Mouse (Mus musculus): ENCODE data around the gene Mef2a. TPM values are rescaled to one million over a fixed set of nuclear protein-coding genes. Genes with fewer than 3 reads are reported as not detected.
"Not testable (repeated sequence)": the region's sequence is repeated elsewhere in the genome, so short reads cannot be mapped to it uniquely, and the experiment has no call there.

Mef2a gene
- polyA plus RNA-seq, 1 experiment from 2014 or later: 37.6 TPM

DNA sequence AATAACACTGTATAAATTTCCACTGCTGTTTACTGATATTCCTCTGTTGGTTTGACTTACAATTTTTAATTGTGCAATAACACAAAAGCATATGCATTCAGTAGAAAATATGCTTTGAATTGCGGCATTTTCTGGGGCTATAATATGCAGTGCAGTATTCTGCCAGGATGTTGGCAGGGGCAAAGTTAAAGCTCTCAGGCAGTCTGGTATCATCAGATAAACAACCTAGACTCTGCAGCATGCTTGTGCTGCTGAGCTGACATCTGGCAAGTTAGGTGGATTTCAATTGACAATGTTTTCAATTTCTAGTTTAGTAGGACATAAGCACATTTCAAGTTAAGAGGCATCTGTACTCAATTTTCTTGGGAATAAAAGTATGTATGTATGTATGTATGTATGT lies 81.3 kb downstream of the Mef2a start:
- 89% methylated on average over 1 of the region's 1 CpGs for WGBS
- Histone ChIP-seq H3K4me1 (ENCODE audit: insufficient read depth, low read length) (no peaks in the 10 kb centered on the region), H3K9me3 (ENCODE audit: low read length) (no peaks in the 10 kb centered on the region), H3K27ac (ENCODE audit: low read length) (no peak overlapping the region), H3K4me3 (ENCODE audit: low read length) (no peak overlapping the region), H3K36me3 (ENCODE audit: insufficient read depth, low read length) (0 out of 2 replicates have a peak, but pooled peaks cover 4% of the 10 kb centered on the region), H3K9ac (replicated peaks; ENCODE audit: low read length) (no peak overlapping the region), H3K4me2 (replicated peaks; ENCODE audit: low read depth, low read length) (no peak overlapping the region), H3K27me3 (ENCODE audit: insufficient read depth, low read length) (no peaks in the 10 kb centered on the region)
- ATAC-seq (ENCODE audit: low FRiP score, low TSS enrichment): no peak

DNA sequence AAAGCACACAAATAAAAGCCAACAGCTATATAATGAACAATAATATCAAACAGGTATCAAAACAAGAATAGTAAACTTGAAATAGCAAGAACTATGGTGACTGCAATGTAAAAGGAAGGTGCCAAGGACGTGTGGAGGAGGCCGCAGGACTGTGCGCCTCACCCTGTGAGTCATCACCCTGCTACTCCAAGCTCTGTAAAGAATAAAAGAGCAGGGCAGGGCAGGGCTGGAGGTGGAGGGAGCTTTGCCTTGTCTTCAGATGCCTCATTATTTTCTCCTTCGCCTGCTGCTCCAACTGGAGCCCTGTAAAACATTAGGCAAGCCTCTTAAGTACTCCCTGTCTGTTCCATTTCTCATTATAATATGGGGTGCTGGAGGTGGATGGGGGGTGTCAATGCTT lies 85.2 kb downstream of the Mef2a start:
- H3K27me3 ChIP-seq (ENCODE audit: insufficient read depth, low read length): no peaks in the 10 kb centered on the region
- no peak overlapping the region for H3K27ac ChIP-seq (ENCODE audit: low read length)
- no peak overlapping the region for H3K9ac ChIP-seq (replicated peaks; ENCODE audit: low read length)
- ATAC-seq (ENCODE audit: low FRiP score, low TSS enrichment): no peak
- H3K4me1 ChIP-seq (ENCODE audit: insufficient read depth, low read length): no peaks in the 10 kb centered on the region
- 79% methylated on average over 4 of the region's 4 CpGs for WGBS
- H3K4me2 ChIP-seq (replicated peaks; ENCODE audit: low read depth, low read length): no peak overlapping the region
- H3K9me3 ChIP-seq (ENCODE audit: low read length): no peaks in the 10 kb centered on the region
- 0 out of 2 replicates have a peak, but pooled peaks cover 4% of the 10 kb centered on the region for H3K36me3 ChIP-seq (ENCODE audit: insufficient read depth, low read length)
- H3K4me3 ChIP-seq (ENCODE audit: low read length): no peak overlapping the region

DNA sequence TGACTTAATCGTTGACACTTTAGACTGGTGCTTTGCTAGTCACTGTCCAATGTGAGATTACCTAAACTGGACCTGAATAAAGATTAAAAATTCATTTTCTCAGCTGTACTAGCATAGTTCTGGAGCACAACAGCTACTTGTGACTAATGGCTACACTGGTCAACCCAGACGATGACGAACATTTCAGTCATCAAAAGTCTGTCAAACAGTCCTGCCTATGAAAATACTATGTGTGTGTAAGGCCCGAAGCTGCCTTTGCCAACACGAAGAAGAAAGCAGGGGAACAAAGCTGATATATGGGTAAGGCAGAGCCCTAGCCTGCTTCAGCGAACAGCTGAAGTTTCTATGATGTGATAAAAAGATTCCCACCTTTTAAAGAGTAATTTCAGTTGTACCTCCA lies 89.1 kb downstream of the Mef2a start:
- 0 out of 2 replicates have a peak, but pooled peaks cover 4% of the 10 kb centered on the region for H3K36me3 ChIP-seq (ENCODE audit: insufficient read depth, low read length)
- 93% methylated on average over 6 of the region's 6 CpGs for whole genome bisulfite sequencing

DNA sequence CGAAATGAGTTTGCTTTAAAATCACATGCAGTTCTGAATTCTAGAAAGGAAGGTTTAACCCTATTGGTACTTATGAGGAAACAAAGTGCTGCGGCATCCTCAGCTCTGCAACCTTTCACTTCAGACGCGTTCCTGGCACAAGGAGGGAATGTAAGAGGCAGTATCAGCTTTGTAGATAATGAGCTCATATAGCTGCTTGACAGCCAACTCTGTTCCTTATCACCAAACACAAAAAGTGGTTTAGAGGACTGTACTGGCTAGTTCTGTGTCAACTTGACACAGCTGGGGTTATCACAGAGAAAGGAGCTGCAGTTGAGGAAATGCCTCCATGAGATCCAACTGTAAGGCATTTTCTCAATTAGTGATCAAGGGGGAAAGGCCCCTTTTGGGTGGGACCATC lies 102.2 kb downstream of the Mef2a start:
- H3K27me3 ChIP-seq (ENCODE audit: insufficient read depth, low read length); H3K9ac ChIP-seq (replicated peaks; ENCODE audit: low read length); H3K9me3 ChIP-seq (ENCODE audit: low read length); H3K4me3 ChIP-seq (ENCODE audit: low read length); H3K4me1 ChIP-seq (ENCODE audit: insufficient read depth, low read length); H3K27ac ChIP-seq (ENCODE audit: low read length); H3K36me3 ChIP-seq (ENCODE audit: insufficient read depth, low read length); H3K4me2 ChIP-seq (replicated peaks; ENCODE audit: low read depth, low read length); ATAC-seq (ENCODE audit: low FRiP score, low TSS enrichment): not testable (repeated sequence)
- WGBS: 88% methylated on average over 4 of the region's 4 CpGs

More for the DNA sequence above, 89.1 kb downstream of the Mef2a start:
- Histone ChIP-seq H3K9ac (replicated peaks; ENCODE audit: low read length) (no peak overlapping the region), H3K4me1 (ENCODE audit: insufficient read depth, low read length) (no peaks in the 10 kb centered on the region), H3K9me3 (ENCODE audit: low read length) (no peaks in the 10 kb centered on the region), H3K4me3 (ENCODE audit: low read length) (no peak overlapping the region), H3K27ac (ENCODE audit: low read length) (no peak overlapping the region), H3K4me2 (replicated peaks; ENCODE audit: low read depth, low read length) (no peak overlapping the region), H3K27me3 (ENCODE audit: insufficient read depth, low read length) (no peaks in the 10 kb centered on the region)
- ATAC-seq (ENCODE audit: low FRiP score, low TSS enrichment): no peak

DNA sequence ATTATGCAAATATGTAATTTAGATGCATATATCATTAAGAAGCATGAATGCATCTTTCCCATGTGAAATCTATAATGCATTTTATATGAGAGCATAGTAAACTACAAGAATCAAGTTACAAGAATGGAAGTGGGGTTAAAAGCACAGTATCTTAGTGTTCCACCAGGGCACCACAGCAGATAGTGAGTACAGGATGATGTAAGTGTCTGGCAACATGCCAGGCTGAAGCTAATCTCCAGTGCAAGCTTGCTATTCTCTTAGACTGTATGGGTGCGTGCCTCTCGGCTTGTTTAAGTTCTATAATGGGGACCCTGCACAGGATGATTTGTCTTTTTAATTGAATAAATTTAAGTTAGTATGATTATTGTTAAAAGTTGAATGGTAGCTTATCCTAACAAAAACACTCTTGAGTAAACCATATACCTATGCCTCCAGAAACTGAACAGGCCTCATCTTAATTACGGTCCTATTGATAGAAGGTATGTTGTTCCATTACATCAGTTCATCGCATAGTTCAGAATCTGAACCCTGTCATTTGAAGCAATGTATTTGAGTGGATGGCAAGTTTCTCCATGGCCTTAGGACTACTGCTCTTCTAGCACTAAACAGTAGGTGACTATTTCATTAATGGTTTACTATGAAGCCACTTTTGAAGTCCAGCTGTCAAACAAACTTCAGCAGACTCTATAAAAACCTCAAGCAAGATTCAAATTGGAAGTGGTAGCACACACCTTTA lies 112.7 kb downstream of the Mef2a start:
- no peak overlapping the region for H3K4me2 ChIP-seq (replicated peaks; ENCODE audit: low read depth, low read length)
- H3K36me3 ChIP-seq (ENCODE audit: insufficient read depth, low read length): peaks cover 15% of the 10 kb centered on the region
- H3K9me3 ChIP-seq (ENCODE audit: low read length): no peaks in the 10 kb centered on the region
- 89% methylated on average over 4 of the region's 4 CpGs for WGBS
- no peak overlapping the region for H3K9ac ChIP-seq (replicated peaks; ENCODE audit: low read length)
- no peak overlapping the region for H3K27ac ChIP-seq (ENCODE audit: low read length)
- peak; percentile 61; the same call in 1 of the 2 replicates for ATAC-seq (ENCODE audit: low FRiP score, low TSS enrichment)
- H3K4me1 ChIP-seq (ENCODE audit: insufficient read depth, low read length): 0 out of 2 replicates have a peak, but pooled peaks cover 2% of the 10 kb centered on the region
- H3K27me3 ChIP-seq (ENCODE audit: insufficient read depth, low read length): no peaks in the 10 kb centered on the region
- no peak overlapping the region for H3K4me3 ChIP-seq (ENCODE audit: low read length)

DNA sequence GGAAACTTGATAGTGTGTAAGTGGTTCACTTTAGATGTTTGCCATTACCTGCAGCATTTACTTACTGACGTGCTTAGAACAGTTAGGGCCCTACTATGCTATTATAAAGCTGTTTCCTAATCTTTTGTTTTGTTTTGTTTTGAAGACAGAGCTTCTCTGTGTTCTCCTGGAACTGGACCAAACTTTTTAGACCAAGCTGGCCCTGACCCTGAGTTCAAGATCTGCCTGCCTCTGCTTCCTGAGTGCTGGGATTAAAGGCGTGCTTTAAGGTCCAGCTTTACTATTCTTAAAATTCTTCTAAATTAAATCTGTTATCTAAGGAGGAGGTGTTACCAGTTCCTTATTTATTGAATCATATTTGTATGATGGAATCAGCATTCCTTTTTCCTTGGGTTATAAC lies 126.6 kb downstream of the Mef2a start:
- no peak overlapping the region for H3K9ac ChIP-seq (replicated peaks; ENCODE audit: low read length)
- H3K4me2 ChIP-seq (replicated peaks; ENCODE audit: low read depth, low read length): no peak overlapping the region
- H3K9me3 ChIP-seq (ENCODE audit: low read length): no peaks in the 10 kb centered on the region
- no peak overlapping the region for H3K4me3 ChIP-seq (ENCODE audit: low read length)
- H3K27ac ChIP-seq (ENCODE audit: low read length): no peak overlapping the region
- no peak for ATAC-seq (ENCODE audit: low FRiP score, low TSS enrichment)
- H3K27me3 ChIP-seq (ENCODE audit: insufficient read depth, low read length): no peaks in the 10 kb centered on the region
- H3K4me1 ChIP-seq (ENCODE audit: insufficient read depth, low read length): no peaks in the 10 kb centered on the region
- WGBS: 80% methylated on average over 2 of the region's 2 CpGs
- peaks cover 3% of the 10 kb centered on the region; the same call in 1 of the 2 replicates for H3K36me3 ChIP-seq (ENCODE audit: insufficient read depth, low read length)

DNA sequence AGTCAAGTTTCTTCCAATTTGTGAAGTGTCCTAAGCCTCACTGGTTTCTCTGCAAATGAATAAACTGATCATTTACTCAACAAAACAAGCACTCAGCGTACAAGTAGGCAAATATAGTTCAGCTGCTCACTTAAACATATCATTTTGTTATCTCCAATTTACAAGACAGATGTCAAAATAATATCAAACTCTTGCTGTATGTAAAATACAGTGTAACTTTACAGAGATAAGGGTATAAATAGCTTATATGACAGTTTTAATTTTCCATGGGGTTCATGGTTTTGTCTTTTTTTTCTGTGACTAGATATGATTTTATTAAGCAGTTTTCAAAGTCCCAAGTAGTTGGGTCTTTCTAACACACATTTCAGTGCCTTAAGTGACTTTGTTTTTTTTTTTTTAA lies 127.4 kb downstream of the Mef2a start:
- Histone ChIP-seq H3K9ac (replicated peaks; ENCODE audit: low read length) (no peak overlapping the region), H3K4me3 (ENCODE audit: low read length) (no peak overlapping the region), H3K27me3 (ENCODE audit: insufficient read depth, low read length) (no peaks in the 10 kb centered on the region), H3K4me1 (ENCODE audit: insufficient read depth, low read length) (no peaks in the 10 kb centered on the region), H3K4me2 (replicated peaks; ENCODE audit: low read depth, low read length) (no peak overlapping the region), H3K27ac (ENCODE audit: low read length) (no peak overlapping the region), H3K9me3 (ENCODE audit: low read length) (no peaks in the 10 kb centered on the region), H3K36me3 (ENCODE audit: insufficient read depth, low read length) (peaks cover 3% of the 10 kb centered on the region; the same call in 1 of the 2 replicates)
- 78% methylated on average over 1 of the region's 1 CpGs for WGBS
- no peak for ATAC-seq (ENCODE audit: low FRiP score, low TSS enrichment)

DNA sequence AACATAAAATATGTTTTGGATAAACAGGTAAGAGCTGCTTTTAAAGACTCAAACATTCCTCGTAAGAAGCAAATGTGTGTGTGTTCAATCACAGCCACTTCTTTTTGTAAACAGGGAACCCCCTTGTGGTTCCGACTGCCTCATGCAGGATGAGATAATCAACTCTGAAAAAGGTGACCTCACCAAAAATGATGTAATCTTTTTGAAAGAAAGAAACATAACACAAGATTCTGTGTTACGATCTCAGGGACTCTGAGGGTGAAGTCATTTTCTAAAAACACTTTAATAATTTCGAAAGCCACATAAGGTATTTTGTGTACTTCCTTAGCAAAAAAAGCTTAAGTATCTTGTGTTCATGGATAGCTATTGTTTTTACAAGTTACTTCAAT lies 128.8 kb downstream of the Mef2a start:
- no peak overlapping the region for H3K9ac ChIP-seq (replicated peaks; ENCODE audit: low read length)
- 68% methylated on average over 4 of the region's 4 CpGs for WGBS
- no peak for ATAC-seq (ENCODE audit: low FRiP score, low TSS enrichment)
- no peak overlapping the region for H3K27ac ChIP-seq (ENCODE audit: low read length)
- no peak overlapping the region for H3K4me3 ChIP-seq (ENCODE audit: low read length)
- H3K36me3 ChIP-seq (ENCODE audit: insufficient read depth, low read length): peaks cover 3% of the 10 kb centered on the region; the same call in 1 of the 2 replicates
- H3K27me3 ChIP-seq (ENCODE audit: insufficient read depth, low read length): no peaks in the 10 kb centered on the region
- no peaks in the 10 kb centered on the region for H3K4me1 ChIP-seq (ENCODE audit: insufficient read depth, low read length)
- no peak overlapping the region for H3K4me2 ChIP-seq (replicated peaks; ENCODE audit: low read depth, low read length)
- no peaks in the 10 kb centered on the region for H3K9me3 ChIP-seq (ENCODE audit: low read length)

DNA sequence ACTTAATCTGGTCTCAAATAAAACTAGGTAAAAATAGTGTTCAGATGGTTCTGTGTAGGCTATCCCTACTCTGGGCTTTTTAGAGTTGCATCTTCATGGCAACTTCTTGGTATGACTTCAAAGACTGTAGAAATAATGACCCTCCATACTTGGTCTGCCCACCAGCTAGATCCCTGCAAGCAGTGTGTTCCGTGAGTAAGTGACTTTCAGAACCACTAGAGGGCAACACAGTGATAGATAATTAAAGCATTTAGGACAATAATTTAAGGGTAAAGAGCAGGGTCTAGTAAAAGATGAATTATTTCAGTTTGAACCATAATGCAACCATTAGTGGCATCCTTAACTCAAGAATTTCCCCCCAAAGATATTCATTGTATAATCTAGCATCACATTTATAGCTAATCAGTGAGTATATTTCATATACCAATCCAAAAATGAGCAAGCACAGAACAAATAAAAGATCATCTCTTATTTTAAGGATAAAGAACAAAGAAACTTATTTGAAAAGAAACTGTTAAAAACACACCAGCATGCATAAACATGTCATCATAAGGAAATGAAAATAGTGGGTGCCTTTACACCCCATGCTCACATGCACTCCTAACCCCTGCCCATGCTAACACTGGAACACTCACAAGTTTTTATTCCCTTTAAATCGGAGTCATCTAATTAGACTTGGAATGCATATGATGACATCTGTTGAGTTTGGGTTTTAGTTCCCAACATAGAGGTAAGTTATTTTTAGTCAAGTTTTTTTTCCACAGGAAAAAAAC lies 129.4 kb downstream of the Mef2a start:
- Histone ChIP-seq H3K4me2 (replicated peaks; ENCODE audit: low read depth, low read length) (no peak overlapping the region), H3K4me3 (ENCODE audit: low read length) (no peak overlapping the region), H3K27ac (ENCODE audit: low read length) (no peak overlapping the region), H3K4me1 (ENCODE audit: insufficient read depth, low read length) (no peaks in the 10 kb centered on the region), H3K27me3 (ENCODE audit: insufficient read depth, low read length) (no peaks in the 10 kb centered on the region), H3K36me3 (ENCODE audit: insufficient read depth, low read length) (peaks cover 2% of the 10 kb centered on the region; the same call in 1 of the 2 replicates), H3K9ac (replicated peaks; ENCODE audit: low read length) (no peak overlapping the region), H3K9me3 (ENCODE audit: low read length) (no peaks in the 10 kb centered on the region)
- 50% methylated on average over 2 of the region's 2 CpGs for WGBS
- ATAC-seq (ENCODE audit: low FRiP score, low TSS enrichment): no peak

DNA sequence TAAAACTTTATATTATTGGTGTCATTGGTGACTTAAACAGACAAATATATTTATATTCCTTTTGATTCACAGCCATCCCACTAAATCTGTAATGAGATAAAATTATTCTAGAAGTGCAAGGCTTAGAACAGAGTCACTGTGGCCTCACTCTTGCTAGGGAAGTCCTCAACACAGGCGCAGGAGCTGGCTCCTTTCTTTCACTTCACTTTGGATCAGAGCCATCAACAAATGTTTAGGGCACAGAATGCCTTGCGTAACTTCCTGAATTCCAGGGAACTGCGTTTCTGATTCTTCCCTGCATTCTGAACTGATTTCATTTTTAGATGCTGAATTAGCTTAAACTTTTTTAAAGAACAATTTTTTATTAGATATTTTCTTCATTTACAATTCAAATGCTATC lies 130.7 kb downstream of the Mef2a start:
- no peaks in the 10 kb centered on the region for H3K9me3 ChIP-seq (ENCODE audit: low read length)
- no peak overlapping the region for H3K4me2 ChIP-seq (replicated peaks; ENCODE audit: low read depth, low read length)
- WGBS: 78% methylated on average over 3 of the region's 3 CpGs
- no peaks in the 10 kb centered on the region for H3K4me1 ChIP-seq (ENCODE audit: insufficient read depth, low read length)
- no peak for ATAC-seq (ENCODE audit: low FRiP score, low TSS enrichment)
- no peak overlapping the region for H3K4me3 ChIP-seq (ENCODE audit: low read length)
- no peaks in the 10 kb centered on the region for H3K27me3 ChIP-seq (ENCODE audit: insufficient read depth, low read length)
- no peak overlapping the region for H3K27ac ChIP-seq (ENCODE audit: low read length)
- H3K9ac ChIP-seq (replicated peaks; ENCODE audit: low read length): no peak overlapping the region
- H3K36me3 ChIP-seq (ENCODE audit: insufficient read depth, low read length): 0 out of 2 replicates have a peak, but pooled peaks cover 8% of the 10 kb centered on the region
